In genomic region chr1:186967201-186967812, GRCm38 (mm10) we compare ENCODE assay signal across 32 mouse cellular contexts. TPM values are rescaled to one million over a fixed set of nuclear protein-coding genes. Genes with fewer than 3 reads are reported as not detected.
DNase-seq lines count a peak whose midpoint lies in the region; ATAC-seq lines count a peak whose summit lies in the region.
"Had no signal": no experiment of that assay in that cellular context is flagged by ENCODE, and none has a peak within 500 bp of the region (broad histone marks: within the 10 kb centered on the region; RNA-seq: fewer than 3 reads in every experiment).

D1Pas1 (plus strand) TSS chr1:186967416.

- peaks cover 28% of the 10 kb centered on the region for H3K9me3 ChIP-seq in heart, embryonic 16.5 days (replicated peaks; ENCODE audit: control insufficient read depth, low read length)
- H3K9me3 ChIP-seq: neural tube, embryonic 15.5 days had no signal

- H3K9ac ChIP-seq in heart, embryonic 16.5 days (ENCODE audit: low read length): no peak within 1 kb of the TSS
- H3K9ac ChIP-seq: embryonic facial prominence, embryonic 15.5 days; hindbrain, embryonic 12.5 days; kidney, embryonic 15.5 days; neural tube, embryonic 15.5 days had no signal

- H3K4me1 ChIP-seq in heart, embryonic 16.5 days (ENCODE audit: control insufficient read depth, insufficient read depth, low read length): no peaks in the 10 kb centered on the region
- H3K4me1 ChIP-seq: embryonic facial prominence, embryonic 15.5 days; hindbrain, embryonic 12.5 days; kidney, embryonic 15.5 days; midbrain, embryonic 10.5 days; neural tube, embryonic 15.5 days had no signal

- H3K4me2 ChIP-seq in heart, embryonic 16.5 days (ENCODE audit: low read depth, low read length): peak within 1 kb of the TSS; percentile 29; the same call in 1 of the 2 replicates
- H3K4me2 ChIP-seq: embryonic facial prominence, embryonic 15.5 days; hindbrain, embryonic 12.5 days; kidney, embryonic 15.5 days; neural tube, embryonic 15.5 days had no signal

- intact Hi-C loops in heart, postnatal 36 days (cut with DNase I): no loop called here

- no peak within 1 kb of the TSS for H3K4me3 ChIP-seq in heart, embryonic 16.5 days (ENCODE audit: low read length)
- H3K4me3 ChIP-seq: embryonic facial prominence, embryonic 15.5 days; gastrocnemius, adult 2 months; hindbrain, embryonic 12.5 days; kidney, embryonic 15.5 days; midbrain, embryonic 10.5 days; neural tube, embryonic 15.5 days had no signal

- no peak within 1 kb of the TSS for H3K27ac ChIP-seq in heart, embryonic 16.5 days (ENCODE audit: low read length)
- H3K27ac ChIP-seq: embryonic facial prominence, embryonic 15.5 days; gastrocnemius, adult 2 months; hindbrain, embryonic 12.5 days; kidney, embryonic 15.5 days; midbrain, embryonic 10.5 days; neural tube, embryonic 15.5 days had no signal

- no peaks in the 10 kb centered on the region for H3K27me3 ChIP-seq in heart, embryonic 16.5 days (ENCODE audit: control insufficient read depth, insufficient read depth, low read length)
- H3K27me3 ChIP-seq: embryonic facial prominence, embryonic 15.5 days; hindbrain, embryonic 12.5 days; kidney, embryonic 15.5 days; neural tube, embryonic 15.5 days; Patski had no signal

- DNase-seq in heart, postnatal 36 days: no peak
- DNase-seq in ES-CJ7 (ENCODE audit: low read depth, low spot score): peak; percentile 96
- DNase-seq in WW6 (ENCODE audit: low read depth, low spot score): peak; percentile 45
- peak; percentile 88 for DNase-seq in testis, postnatal 14 days (ENCODE audit: low spot score)
- DNase-seq in layer of hippocampus, adult 9-10 months (ENCODE audit: low spot score): no peak
- DNase-seq: adrenal gland, postnatal 25 days; B cell, adult 2 months; cerebellum, adult 8-10 months; gastrocnemius, adult 2 months; kidney, adult 11 months; kidney, postnatal 36 days; left cerebral cortex, postnatal 4 days; liver; lung, postnatal 4 days; right cerebral cortex, adult 18-20 months; right cerebral cortex, postnatal 4 days had no signal

- 71% methylated on average over 53 of the region's 53 CpGs for WGBS in heart, embryonic 16.5 days

- H3K36me3 ChIP-seq in heart, embryonic 16.5 days (ENCODE audit: control insufficient read depth, insufficient read depth): no peaks in the 10 kb centered on the region
- H3K36me3 ChIP-seq: embryonic facial prominence, embryonic 15.5 days; hindbrain, embryonic 12.5 days; kidney, embryonic 15.5 days; neural tube, embryonic 15.5 days had no signal

- ATAC-seq in heart, embryonic 16.5 days (replicated peaks; ENCODE audit: extremely low read depth, insufficient read depth, low FRiP score): no peak
- ATAC-seq in CD4-positive, CD25-positive, alpha-beta regulatory T cell, adult 4 months: no peak
- ATAC-seq: forebrain, embryonic 14.5 days; Patski had no signal

RNA-seq across cellular contexts. Expression of gene D1Pas1, which starts in this region (rescaled TPM):
- 0.19 and 0.20 TPM in 2 replicates for polyA plus RNA-seq in heart, embryonic 16.5 days (2015; fragmentation: Nextera tagmentation; extraction: Ambion mirVana)
- not detected for total RNA-seq in heart, postnatal 36 days (2021)
- not detected for polyA plus RNA-seq in CD4-positive, CD25-positive, alpha-beta regulatory T cell, adult 4 months (2017; shearing (Covaris generic))
- total RNA-seq: adrenal gland, postnatal 25 days; common myeloid progenitor, adult 5-6 weeks; gastrocnemius, adult 2 months; gastrocnemius, postnatal 4 days; layer of hippocampus, adult 8-10 months had no signal
- polyA plus RNA-seq: frontal cortex, adult 2 months; liver, embryonic 16.5 days; Patski; stomach, embryonic 14.5 days; thymus, postnatal 0 days had no signal

Comparison
In these comparisons a context has a peak if more than half of its experiments do, and no peak if none do; other contexts are left out.
1. DNase-seq: peak in ES-CJ7 (single experiment), WW6 (single experiment) and testis, postnatal 14 days (single experiment); none in heart, postnatal 36 days (0 of 2) and layer of hippocampus, adult 9-10 months (single experiment).